Mouse (Mus musculus) myocyte (in vitro differentiated cells): ENCODE measurements at regions not wholly inside any gene's neighbourhood (a gene's known extent, or its start where the extent isn't known, plus 50 kb on each side); places are given as distances from the start of the nearest gene placed in this dataset.

ENCODE experiments used
- H3K27me3 ChIP-seq: one replicate; pipeline ENCODE4 v1.6.1; 2011; ENCODE audit not compliant: control insufficient read depth, insufficient read depth, insufficient read length
- H3K36me3 ChIP-seq: one replicate; pipeline ENCODE4 v1.6.1; 2011; ENCODE audit not compliant: control insufficient read depth, insufficient read depth
- H3K4me2 ChIP-seq: one replicate; pipeline ENCODE4 v1.6.1; 2011; ENCODE audit warnings: low read depth, control low read depth
- H3K4me3 ChIP-seq: one replicate; pipeline ENCODE4 v1.5.1; 2011; ENCODE audit warnings: mild to moderate bottlenecking, control low read depth, moderate library complexity
- H3K79me2 ChIP-seq: one replicate; pipeline ENCODE4 v1.6.1; 2011; ENCODE audit not compliant: control insufficient read depth, insufficient read depth
- H3ac ChIP-seq: one replicate; pipeline ENCODE4 v1.6.1; 2011; ENCODE audit not compliant: control insufficient read depth, insufficient read length
- CEBPB ChIP-seq: IDR thresholded peaks from 2 replicates; pipeline ENCODE4 v1.6.1; 2011; ENCODE audit warnings: mild to moderate bottlenecking, moderate library complexity; ENCODE audit not compliant: poor library complexity, insufficient read depth, severe bottlenecking
- E2F4 ChIP-seq: IDR thresholded peaks from one replicate; pipeline ENCODE4 v1.6.1; 2011; ENCODE audit warnings: mild to moderate bottlenecking, control low read depth, moderate library complexity; ENCODE audit not compliant: insufficient read depth
- MAX ChIP-seq: IDR thresholded peaks from one replicate; pipeline ENCODE4 v1.6.1; 2011; ENCODE audit warnings: low read depth, mild to moderate bottlenecking, control low read depth
- MYOD1 ChIP-seq, 3 experiments: IDR thresholded peaks; one replicate each; pipeline ENCODE4 v1.6.1; 2011; ENCODE audit warnings: control low read depth in 2 of 3, low read depth in 2 of 3, mild to moderate bottlenecking in 2 of 3, moderate library complexity in 1 of 3; ENCODE audit not compliant: insufficient read length in 2 of 3, control insufficient read depth in 1 of 3
- MYOG ChIP-seq, 3 experiments: IDR thresholded peaks; one replicate each; pipeline ENCODE4 v1.6.1; 2011; ENCODE audit warnings: control low read depth in 2 of 3, low read depth in 2 of 3, mild to moderate bottlenecking in 2 of 3; ENCODE audit not compliant: insufficient read length in 2 of 3, control insufficient read depth in 1 of 3, insufficient read depth in 1 of 3
- POLR2A ChIP-seq: IDR thresholded peaks from one replicate; pipeline ENCODE4 v1.6.1; 2011; ENCODE audit warnings: low read depth, mild to moderate bottlenecking, control low read depth, moderate library complexity; ENCODE audit not compliant: insufficient read length
- POLR2AphosphoS2 ChIP-seq: IDR thresholded peaks from one replicate; pipeline ENCODE4 v1.6.1; 2011; ENCODE audit warnings: low read depth, control low read depth; ENCODE audit not compliant: insufficient read length
- REST ChIP-seq: IDR thresholded peaks from one replicate; pipeline ENCODE4 v1.6.1; 2011; ENCODE audit warnings: mild to moderate bottlenecking, control low read depth, moderate library complexity; ENCODE audit not compliant: insufficient read depth, insufficient read length
- SRF ChIP-seq: IDR thresholded peaks from one replicate; pipeline ENCODE4 v1.6.1; 2011; ENCODE audit warnings: low read depth; ENCODE audit not compliant: control insufficient read depth, insufficient read length
- TCF12 ChIP-seq: IDR thresholded peaks from one replicate; pipeline ENCODE4 v1.6.1; 2011; ENCODE audit warnings: mild to moderate bottlenecking, control low read depth; ENCODE audit not compliant: poor library complexity, insufficient read depth, severe bottlenecking
- TCF3 ChIP-seq: IDR thresholded peaks from one replicate; pipeline ENCODE4 v1.6.1; 2011; ENCODE audit warnings: low read depth, control low read depth; ENCODE audit not compliant: insufficient read length
- USF1 ChIP-seq: IDR thresholded peaks from one replicate; pipeline ENCODE4 v1.6.1; 2011; ENCODE audit warnings: low read depth, mild to moderate bottlenecking, control low read depth, moderate library complexity

DNA sequence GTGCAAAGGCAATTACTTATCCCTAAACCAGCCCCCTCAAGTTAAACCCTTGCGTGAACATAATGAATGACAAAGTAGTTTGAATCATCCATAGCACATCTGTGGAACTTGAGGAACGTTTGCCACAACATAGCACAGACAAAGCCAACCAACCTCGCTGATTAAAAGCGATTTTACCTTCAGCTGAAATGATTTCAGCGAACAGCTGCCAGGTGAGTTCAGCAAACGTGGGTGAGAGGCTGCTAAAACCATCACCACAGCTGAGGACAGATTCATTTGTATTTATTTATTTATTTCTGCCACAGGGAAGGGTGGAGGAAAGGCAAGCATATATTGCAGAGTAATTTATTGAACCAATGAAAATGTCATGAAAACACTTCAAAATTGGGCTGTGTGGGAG lies 704.4 kb downstream of the Kcna4 start:
- H3ac ChIP-seq, result no peak overlapping the region
- H3K4me3 ChIP-seq, result no peak overlapping the region
- H3K4me2 ChIP-seq, result no peak overlapping the region
- H3K36me3 ChIP-seq, result no peaks in the 10 kb centered on the region
- no peak for TF ChIP-seq TCF3
- no peak for TF ChIP-seq POLR2AphosphoS2
- peak in 2 of 3 experiments; percentile 58 to 77 for TF ChIP-seq MYOD1 (IDR thresholded peaks at IDR 0.05; ENCODE audit: control insufficient read depth in 1 of 3, insufficient read length in 2 of 3, low read depth in 2 of 3)
- no peak for TF ChIP-seq SRF
- TF ChIP-seq POLR2A, result no peak
- no peak for TF ChIP-seq REST
- peak in 1 of 3 experiments; percentile 37 for TF ChIP-seq MYOG (IDR thresholded peaks at IDR 0.05; ENCODE audit: control insufficient read depth in 1 of 3, insufficient read depth in 1 of 3, insufficient read length in 2 of 3, low read depth in 2 of 3)
- no peak for TF ChIP-seq CEBPB
- TF ChIP-seq E2F4, result no peak
- H3K79me2 ChIP-seq, result no peaks in the 10 kb centered on the region
- H3K27me3 ChIP-seq, result no peaks in the 10 kb centered on the region

- no peak overlapping the region for H3ac ChIP-seq
- TF ChIP-seq MAX (no peak), MYOD1 (IDR thresholded peaks at IDR 0.05; ENCODE audit: control insufficient read depth in 1 of 3, insufficient read length in 2 of 3, low read depth in 2 of 3) (no peak), SRF (no peak), POLR2AphosphoS2 (no peak), TCF3 (no peak), REST (no peak), MYOG (IDR thresholded peaks at IDR 0.05; ENCODE audit: control insufficient read depth in 1 of 3, insufficient read depth in 1 of 3, insufficient read length in 2 of 3, low read depth in 2 of 3) (no peak), USF1 (no peak), POLR2A (no peak), E2F4 (no peak), CEBPB (no peak), TCF12 (no peak)
- H3K27me3 ChIP-seq, result no peaks in the 10 kb centered on the region
- H3K4me2 ChIP-seq, result no peak overlapping the region
- no peak overlapping the region for H3K4me3 ChIP-seq
- no peaks in the 10 kb centered on the region for H3K79me2 ChIP-seq
- no peaks in the 10 kb centered on the region for H3K36me3 ChIP-seq
Measured at GRCm38 (mm10) chr2:108011534-108011933, 721.1 kb downstream of the Kcna4 start.

- peak; percentile 32 for TF ChIP-seq USF1
- no peak for TF ChIP-seq E2F4
- no peaks in the 10 kb centered on the region for H3K27me3 ChIP-seq
- no peak overlapping the region for H3ac ChIP-seq
- H3K4me3 ChIP-seq, result no peak overlapping the region
- H3K4me2 ChIP-seq, result peak overlapping the region; percentile 31
- no peaks in the 10 kb centered on the region for H3K79me2 ChIP-seq
- H3K36me3 ChIP-seq, result no peaks in the 10 kb centered on the region
Measured at GRCm38 (mm10) chr2:108023206-108023605, 732.8 kb downstream of the Kcna4 start.

GRCm38 (mm10) chr2:108030657-108031056 lies 740.2 kb downstream of the Kcna4 start:
- no peaks in the 10 kb centered on the region for H3K36me3 ChIP-seq
- H3K27me3 ChIP-seq, result no peaks in the 10 kb centered on the region
- no peak overlapping the region for H3K4me3 ChIP-seq
- no peaks in the 10 kb centered on the region for H3K79me2 ChIP-seq
- TF ChIP-seq MYOG (IDR thresholded peaks at IDR 0.05; ENCODE audit: control insufficient read depth in 1 of 3, insufficient read depth in 1 of 3, insufficient read length in 2 of 3, low read depth in 2 of 3) (no peak), SRF (no peak), E2F4 (no peak), USF1 (no peak), REST (no peak), CEBPB (no peak), TCF12 (no peak)
- no peak overlapping the region for H3K4me2 ChIP-seq
- H3ac ChIP-seq, result no peak overlapping the region

DNA sequence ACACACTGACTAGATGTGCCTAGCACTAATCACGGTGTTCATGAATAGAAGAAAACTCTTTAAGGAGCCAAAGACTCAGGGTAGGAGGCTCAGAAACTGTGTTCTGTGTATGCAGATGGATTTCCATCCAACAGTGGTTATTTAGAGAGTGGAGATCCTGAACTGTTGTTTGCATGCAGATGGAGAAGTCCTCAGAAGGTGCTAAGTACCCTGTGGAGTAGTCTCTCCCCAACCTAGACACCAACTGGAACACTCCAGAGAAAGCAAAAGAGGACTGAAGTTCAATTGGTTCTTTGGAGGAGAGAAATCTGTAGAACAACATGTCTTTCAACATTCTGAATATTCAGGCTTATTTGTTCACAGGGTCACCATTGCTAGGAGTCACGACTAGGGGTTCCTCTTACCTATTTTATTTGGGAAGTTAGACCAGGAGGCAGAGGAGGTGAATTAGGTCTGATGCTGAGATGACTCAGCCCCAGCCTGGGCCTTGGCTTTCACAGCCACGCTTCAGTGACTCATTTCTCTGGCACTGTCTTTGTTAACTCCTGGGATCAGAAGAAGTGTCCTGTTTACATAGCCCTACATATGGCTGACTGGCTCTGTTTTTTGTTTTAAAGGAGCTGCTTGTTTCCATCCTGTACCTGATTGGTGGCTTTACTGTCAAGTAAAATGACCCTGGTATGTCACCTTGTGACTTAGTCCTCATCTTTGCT lies 742.0 kb downstream of the Kcna4 start:
- Histone ChIP-seq H3K4me3 (no peak overlapping the region), H3K79me2 (no peaks in the 10 kb centered on the region), H3K27me3 (no peaks in the 10 kb centered on the region), H3K4me2 (peak overlapping the region; percentile 47), H3K36me3 (no peaks in the 10 kb centered on the region), H3ac (no peak overlapping the region)
- TF ChIP-seq MYOD1 (IDR thresholded peaks at IDR 0.05; ENCODE audit: control insufficient read depth in 1 of 3, insufficient read length in 2 of 3, low read depth in 2 of 3) (no peak), POLR2A (no peak), CEBPB (no peak), E2F4 (no peak), USF1 (no peak), POLR2AphosphoS2 (no peak), REST (no peak), TCF3 (no peak), SRF (no peak), MAX (no peak), MYOG (IDR thresholded peaks at IDR 0.05; ENCODE audit: control insufficient read depth in 1 of 3, insufficient read depth in 1 of 3, insufficient read length in 2 of 3, low read depth in 2 of 3) (no peak), TCF12 (no peak)
